Mouse (Mus musculus) erythroid progenitor cell, adult 5-6 weeks (primary cell): ENCODE measurements around the gene Nsmce1. TPM values are rescaled to one million over a fixed set of nuclear protein-coding genes. Genes with fewer than 3 reads are reported as not detected.
A peak's percentile ranks its signal among the peaks of the same experiment; 100 is the strongest.

Experiments used
- ATAC-seq: replicated peaks from 2 replicates; pipeline ENCODE4 v1.8.0; 2016; ENCODE audit warnings: moderate number of reproducible peaks, mild to moderate bottlenecking, moderate TSS enrichment, inconsistent platforms; ENCODE audit not compliant: poor library complexity, low FRiP score, severe bottlenecking
- total RNA-seq, 2 experiments: library from RNA; stranded (forward) in 1 of 2; stranded (reverse) in 1 of 2; fragments of 150-400 nt in 1 of 2; fragments of 186-747, 209-891 nt in 1 of 2; gene quantifications; 2 replicates each; pipeline versions ENCODE4 v1.2.3 to v1.2.4; 2015 to 2017; ENCODE audit warnings: low replicate concordance in 2 of 2

Gene Nsmce1
- total RNA-seq (2015; ENCODE audit: low replicate concordance): 36.9 and 58.7 TPM in 2 replicates
- total RNA-seq (2017; ENCODE audit: low replicate concordance): 51.3 and 53.6 TPM in 2 replicates

DNA sequence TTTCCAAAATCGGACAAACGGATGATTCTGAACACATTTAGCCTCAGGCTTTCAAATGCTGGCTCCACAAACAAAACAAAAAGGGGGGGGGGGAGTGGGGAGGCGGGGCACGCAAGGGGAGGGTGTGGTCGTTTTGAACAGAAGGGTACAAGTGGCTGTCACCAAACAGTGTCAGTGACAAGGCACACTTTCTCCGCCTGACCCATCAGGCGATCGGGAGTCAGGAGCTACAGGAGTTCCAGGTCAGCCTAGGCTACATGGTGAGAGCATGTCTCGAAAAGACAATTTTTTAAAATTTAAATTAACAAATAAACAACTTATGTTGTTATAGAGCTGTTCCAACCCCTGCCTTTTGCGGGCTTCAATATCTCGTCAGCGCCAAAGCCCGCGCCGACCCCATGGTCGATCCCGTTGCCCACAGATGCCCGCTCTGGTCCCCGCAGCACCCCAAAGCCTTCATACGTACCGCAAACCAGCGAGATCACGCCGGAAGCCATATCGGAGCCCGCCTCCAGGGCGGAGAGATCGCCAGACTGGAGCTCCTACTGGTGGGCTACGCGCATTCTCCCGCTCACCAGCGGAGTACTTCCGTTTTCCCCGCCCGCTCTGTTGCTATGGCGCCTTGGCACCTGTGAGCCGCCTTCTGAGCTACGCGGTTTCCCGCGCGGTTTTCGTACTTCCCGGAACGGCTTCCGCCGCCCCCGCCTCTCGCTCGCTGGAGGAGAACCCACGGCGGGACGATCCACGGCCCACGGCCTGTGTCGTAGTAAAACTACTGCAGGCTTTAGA lies at the start of gene Nsmce1:
TSS of gene Nsmce1 (minus strand) at position 650 of the 789 bp plus-strand sequence.
- peak; percentile 98 for ATAC-seq

DNA sequence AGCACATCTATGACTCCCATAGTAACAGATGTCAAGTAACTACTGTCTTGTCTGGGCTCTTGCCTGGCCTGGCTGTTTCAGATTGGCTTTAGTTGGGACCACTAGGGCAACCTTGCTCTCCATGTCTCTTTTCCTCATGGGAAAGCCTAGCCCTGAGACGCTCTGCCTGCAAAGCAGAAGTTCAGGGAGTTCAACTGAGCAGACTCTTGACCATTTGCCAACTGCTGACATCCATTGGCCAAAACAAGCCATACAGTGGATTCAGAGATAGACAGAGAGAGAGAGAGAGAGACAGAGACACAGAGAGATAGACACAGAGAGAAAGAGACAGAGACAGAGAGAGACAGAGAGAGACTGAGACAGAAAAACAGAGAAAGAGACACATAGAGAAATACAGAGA lies 49.6 kb upstream of the Nsmce1 start:
- no peak for ATAC-seq

DNA sequence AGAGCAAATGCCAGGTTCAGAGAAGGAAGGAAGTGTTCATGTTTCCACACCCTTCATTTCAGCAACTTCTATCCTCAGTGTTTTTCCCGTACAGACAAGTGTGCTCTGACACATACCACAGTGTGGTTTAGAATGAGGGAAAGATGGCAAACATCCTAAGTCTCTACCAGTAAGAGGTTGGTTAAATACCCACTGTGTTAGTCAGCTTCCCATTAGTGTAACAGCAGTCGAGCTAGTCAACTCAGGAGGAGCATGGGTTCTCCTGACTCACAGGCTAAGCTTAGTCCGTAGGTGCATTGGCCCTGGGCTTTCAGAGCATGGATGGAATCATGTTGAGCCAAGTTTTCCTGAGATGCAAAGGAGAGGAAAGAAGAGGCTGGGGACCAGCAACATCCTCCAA lies 48.0 kb upstream of the Nsmce1 start:
- ATAC-seq: no peak

DNA sequence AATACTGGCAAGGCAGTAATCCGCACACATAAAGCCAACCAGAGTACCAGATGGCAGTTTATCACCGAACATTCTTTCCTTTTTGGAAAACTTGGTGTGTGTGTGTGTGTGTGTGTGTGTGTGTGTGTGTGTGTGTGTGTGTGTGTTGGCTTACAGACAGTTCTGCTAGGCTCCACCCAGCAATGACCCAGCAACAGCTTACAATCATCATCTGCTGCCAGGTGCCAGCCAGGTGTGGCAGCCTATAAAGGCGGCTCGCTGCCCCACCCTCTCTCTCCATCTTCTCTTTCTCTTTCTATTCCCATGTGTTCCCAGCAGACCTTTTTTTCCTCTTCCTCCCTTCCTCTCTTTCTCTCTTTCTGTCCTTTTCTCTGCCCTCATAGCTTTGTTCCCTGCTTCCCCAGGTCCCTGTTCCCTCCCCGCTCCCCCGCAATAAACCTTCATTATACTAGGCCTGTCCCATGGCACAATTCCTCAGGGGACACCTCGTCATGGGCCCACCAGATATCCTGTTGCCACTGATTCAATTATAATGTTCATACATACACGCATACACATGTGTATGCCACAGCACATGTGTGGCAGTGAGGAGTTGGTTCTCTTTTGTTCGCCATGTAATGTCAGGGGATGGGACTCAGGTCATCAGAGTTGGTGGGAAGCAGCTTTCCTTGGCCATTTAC lies 36.6 kb upstream of the Nsmce1 start:
- ATAC-seq: no peak

DNA sequence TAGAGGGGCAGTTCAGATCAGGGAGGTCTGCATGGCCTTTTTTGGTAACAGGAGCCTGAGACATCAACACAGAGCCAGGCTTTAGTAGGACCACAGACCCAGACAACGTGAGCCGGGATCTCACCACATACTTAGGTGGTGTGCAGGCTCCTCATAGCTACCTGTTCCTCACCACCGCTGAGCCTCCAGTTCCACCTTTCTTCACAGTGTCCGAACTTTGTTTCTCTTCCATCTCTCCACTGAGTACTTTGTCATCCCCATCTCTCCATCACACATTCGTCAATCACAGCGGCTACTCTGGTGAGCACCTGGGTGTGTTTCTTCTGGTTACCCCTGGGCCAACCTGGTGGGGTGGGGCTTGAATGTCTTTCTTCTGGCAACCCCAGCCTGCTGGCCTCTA lies 35.8 kb upstream of the Nsmce1 start:
- ATAC-seq: no peak

DNA sequence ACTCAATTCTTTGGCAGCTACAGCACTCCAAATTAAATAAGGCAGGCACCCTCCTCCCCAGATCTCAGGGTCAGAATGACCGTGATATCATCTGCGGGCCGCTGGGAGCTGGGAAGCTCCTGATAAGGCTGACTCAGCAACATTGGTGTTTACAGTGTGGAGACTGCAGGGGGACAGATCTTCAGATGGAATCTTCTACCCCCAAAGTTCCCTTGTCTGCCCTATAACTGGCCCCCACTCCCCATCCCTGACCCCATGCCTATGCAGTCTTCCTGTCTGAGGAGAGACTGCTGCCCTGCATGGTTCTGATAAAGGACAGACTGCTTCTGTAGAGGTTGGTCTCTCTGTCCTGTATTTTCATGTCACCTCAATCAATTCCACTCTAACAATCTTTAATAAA lies 31.7 kb upstream of the Nsmce1 start:
- ATAC-seq: peak; percentile 87

DNA sequence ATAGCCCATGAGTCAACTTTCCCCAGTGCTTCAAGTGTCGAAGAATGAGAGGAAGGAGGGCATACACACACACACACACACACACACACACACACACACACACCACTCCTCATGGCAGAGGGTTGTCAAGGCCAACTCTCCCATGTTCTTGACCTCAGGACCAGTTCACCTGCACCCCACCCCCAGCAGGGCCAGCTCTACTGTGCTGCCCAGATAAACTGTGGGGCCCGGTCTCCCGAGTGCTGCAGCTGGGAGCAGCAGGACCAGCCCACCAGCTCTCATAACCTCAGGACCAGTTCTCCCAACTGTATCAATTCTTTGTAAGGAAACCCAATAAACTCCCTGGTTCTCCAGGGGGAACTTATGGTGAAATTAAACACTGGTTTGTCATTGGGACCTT lies 28.3 kb upstream of the Nsmce1 start:
- no peak for ATAC-seq

DNA sequence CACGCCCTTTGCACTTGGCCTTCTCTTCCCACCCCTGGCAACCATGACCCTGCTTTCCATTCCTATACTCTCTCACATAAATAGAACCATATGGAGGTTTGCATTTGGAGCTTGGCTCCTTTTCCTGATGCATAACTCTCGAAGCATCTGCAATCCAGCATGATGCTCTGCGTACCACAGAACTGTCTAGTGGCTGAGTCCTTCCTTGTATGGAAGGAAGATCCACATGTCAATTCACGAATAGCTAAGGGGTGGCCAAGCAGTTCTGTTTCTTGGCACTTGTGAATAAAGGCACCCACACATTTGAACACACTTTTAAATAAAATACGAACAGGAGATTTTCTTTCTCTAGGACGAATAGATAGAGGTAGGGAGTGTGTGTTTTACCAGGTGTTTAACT lies 26.1 kb upstream of the Nsmce1 start:
- no peak for ATAC-seq

DNA sequence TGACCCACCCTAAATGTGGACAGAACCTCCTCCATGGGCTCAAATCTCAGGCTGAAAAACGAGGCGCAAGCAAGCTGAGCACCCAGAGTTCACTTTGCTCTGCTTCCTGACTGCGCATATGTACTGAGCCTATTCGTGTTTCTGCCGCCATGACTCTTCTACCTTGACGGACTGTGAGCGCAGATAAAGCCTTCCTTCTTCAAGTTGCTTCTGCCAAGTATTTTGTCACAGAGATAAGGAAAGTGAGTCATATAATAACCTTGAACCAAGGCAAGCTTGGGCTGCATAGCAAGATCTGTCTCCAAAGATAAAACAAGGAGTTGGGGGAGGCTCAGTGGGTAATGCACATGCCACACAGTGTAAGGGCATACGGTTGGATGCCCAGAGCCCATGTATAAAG lies 25.3 kb upstream of the Nsmce1 start:
- ATAC-seq: peak; percentile 82

DNA sequence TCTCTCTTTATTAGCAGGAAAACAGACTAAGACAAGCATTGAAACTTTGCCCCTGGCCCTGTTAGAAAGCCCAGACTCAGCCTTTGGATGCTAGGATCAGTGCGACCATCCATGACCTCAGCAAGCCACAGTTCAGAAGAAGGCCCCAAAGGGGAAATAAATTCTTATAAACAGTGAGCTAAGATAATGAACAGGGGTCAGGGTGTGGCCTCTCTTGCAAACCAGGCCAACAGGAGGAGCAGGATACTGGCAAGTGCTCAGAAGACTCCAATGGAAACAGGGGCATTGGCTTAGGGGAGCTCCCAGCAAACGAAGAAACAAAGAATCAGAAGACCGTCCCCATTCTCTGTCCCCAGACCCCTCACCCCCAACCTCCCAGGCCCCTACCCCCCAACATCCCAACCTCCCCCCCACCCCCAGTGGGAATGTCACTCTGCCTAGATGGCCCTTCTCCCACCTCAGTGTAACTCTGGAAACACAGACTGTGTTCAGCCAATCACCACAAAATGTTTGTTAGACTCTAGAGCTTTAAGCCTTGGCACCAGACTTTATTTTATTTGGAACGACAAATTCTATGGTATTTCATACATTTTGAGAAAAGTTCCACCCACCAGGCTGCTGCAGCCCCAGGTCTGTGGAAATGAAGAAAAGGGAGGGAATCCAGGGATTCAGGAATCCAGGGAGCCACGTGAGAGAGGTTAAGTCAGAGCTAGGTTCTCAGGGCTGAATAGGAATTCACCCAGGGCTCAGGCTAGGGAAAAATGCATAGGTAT lies 23.9 kb upstream of the Nsmce1 start:
- no peak for ATAC-seq

DNA sequence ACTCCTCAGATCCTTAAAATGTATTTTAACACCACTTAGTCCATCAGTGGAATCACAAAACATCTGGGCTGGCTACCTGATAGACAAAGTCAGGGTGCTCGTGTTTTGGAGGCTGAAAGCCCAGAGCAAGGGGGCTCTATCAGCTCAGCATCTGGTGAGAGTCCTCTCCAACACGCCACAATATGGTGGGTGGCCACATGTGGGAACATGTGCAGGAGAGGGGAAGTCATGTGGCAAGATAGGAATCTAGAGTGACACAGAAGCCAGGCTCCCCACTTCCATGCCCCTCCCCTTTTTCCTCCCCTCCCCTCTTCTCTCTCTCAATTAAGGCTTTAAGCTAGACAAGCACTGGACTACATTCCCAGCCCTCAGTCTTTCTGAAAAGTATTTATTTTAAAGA lies 20.5 kb upstream of the Nsmce1 start:
- ATAC-seq: no peak

DNA sequence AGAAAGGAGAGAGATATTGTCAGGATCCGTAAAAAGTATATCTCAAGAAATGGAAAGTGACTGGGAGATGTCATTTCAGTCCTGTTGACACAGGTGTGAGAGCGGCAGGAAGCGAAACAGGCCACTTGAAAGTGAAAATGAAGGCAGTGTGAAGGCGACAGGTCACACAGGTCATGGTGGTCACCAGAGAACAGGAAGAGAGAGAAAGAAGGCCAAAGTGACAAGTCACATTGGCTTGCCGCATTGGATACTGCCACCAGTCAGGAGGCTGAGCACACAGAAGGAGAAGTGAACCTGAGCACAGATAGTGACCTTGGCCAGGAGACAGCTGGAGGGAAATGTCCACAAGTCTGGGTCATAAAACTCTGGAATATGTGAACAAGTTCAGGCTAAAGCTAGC lies 20.0 kb upstream of the Nsmce1 start:
- no peak for ATAC-seq

DNA sequence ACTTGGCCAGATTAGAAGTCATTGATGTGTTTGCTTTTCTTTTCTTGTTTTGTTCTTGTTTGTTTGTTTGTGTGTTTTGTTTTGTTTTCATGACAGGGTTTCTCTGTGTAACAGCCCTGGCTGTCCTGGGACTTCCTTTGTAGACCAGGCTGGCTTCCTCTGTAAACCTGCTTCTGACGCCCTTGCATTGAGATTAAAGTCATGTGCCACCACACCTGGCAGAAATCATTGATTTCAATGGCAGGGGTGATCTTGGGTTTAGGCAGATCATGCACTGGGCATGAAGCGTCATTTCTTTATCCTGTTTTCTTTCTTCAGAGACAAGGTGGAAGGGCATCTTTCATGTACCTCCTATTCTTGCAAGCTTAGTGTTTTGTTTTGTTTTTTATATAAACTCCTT lies 15.9 kb upstream of the Nsmce1 start:
- no peak for ATAC-seq

DNA sequence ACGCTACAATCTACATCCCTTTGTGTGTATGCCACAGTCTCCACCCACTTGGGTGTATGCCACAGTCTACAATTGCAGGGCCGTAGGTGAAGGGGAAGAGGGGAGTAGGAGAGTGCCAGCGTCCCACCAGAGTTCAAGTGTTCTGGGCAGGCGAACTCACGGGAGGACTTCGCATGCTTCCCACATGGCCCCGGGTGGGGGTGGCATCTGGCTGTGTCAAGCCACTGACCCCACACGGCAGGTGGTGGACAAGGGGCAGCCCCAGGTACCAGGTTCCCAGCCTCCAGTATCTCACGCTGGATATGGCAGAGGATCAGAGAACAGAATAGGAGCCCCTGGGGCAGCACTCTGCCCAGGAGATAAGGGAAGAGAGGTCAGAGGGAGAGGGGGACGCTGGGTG lies 14.2 kb upstream of the Nsmce1 start:
- ATAC-seq: no peak

DNA sequence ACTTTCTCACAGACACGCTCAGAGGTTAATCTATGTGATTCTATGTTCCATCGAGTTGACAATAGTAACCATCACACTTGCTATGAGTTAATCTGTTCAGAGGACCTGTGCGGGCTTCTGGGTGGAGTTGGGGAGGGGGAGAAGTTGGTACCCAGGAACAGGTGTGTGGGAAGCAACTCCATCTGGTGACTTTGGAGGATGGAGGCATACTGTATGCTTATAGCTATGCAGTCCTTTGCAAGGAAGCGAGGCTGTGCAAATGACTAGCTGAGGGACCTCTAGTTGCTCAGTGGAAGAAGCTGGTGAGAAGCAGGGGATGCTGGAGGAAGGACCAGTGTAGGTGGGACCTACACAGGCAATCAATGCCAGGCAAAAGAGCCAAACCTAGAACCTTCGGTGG lies 13.2 kb upstream of the Nsmce1 start:
- no peak for ATAC-seq

DNA sequence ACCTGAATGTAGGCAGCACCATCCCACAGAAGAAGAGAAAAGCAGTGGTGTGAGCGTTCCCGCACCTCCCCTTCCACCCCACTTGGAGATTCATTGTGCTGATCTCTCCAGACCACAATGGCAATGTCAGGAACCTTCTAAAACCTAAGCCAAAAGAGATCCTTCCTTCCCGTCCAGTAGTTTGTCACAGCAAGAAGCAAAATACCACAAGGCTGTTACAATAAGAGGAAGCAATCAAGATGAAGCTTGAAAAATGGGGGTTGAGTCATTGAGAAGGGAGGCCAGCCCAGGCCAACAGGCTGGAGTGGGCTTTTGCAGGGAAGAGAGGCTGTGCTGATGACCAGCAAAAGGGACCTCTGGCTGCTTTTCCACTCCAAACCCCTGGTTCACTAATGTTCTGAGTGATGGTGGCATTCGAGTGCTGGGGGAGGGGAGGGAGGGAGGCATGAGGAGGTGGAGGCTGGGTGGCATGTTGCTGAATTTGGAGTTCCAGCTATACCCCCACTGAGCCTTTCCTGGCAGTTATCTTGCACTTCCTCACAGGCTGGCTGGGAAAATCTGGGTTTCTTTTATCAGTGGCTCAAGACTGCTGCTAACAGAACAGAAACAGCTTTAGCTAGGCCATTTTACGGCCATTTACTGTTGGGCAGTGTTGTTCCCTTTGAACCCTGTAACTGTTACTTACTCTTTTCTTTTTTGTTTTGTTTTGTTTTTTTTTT lies 12.1 kb upstream of the Nsmce1 start:
- no peak for ATAC-seq

DNA sequence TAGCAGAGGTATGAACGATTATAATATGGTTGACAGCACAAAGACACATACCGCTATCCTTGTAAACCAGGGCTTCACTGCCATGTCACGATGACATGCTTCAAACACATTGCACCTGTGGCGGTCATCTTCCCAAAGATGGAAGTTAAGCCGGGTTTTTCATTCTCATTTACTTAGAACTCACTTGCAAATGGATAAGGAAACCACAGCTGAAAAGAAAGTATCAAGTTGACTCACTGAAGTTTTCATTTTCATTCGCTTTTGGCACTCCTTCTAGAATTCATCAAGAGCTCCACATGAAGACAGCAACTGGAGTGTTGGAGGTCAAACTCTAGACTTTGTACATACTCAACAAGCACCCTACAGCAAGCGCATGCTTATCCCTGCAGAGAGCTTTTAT lies 9.5 kb upstream of the Nsmce1 start:
- ATAC-seq: no peak

DNA sequence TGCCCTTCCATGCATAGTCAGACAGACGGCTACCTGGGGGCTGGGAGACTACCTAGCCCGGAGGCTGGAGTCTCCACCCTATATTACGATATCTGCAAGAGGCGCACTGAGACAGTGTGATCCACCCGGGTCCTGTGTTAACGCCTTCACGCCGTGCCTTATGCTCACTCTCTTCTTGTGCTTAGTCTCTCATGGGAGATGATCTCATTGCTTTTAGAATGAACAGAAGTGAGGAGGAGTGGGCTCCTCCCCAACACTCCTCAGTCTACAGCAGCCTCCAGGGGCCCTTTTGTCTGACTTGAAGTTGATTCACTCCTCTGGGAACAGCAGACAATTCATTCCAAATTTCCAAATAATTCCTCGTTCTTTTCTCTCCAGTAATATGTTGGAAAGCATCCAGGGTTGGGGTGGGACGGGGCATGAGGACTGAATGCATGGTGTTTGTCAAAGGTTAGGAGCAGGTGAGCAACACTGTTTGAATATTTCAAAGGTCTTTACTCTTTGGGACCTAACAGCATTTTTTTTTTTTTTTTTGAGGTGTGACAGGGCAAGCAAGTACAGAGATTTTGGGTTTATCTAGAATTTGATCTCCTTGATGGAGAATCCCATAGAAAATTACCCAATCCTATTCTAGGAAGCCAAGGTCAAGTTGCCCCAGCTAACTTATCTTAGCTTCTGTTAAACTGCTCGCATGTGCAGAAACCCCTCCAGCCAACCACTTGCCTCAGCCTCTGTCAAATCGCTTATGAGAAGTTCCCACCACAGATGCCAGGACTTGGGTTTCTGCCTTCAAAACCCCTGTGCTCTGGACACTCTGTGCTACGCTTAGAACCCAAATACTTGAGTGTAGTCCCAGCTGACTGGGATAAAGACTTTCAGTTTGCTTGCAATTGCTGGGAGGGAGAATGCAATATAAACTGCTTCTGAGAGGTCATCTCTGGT lies 8.8 kb upstream of the Nsmce1 start:
- no peak for ATAC-seq

DNA sequence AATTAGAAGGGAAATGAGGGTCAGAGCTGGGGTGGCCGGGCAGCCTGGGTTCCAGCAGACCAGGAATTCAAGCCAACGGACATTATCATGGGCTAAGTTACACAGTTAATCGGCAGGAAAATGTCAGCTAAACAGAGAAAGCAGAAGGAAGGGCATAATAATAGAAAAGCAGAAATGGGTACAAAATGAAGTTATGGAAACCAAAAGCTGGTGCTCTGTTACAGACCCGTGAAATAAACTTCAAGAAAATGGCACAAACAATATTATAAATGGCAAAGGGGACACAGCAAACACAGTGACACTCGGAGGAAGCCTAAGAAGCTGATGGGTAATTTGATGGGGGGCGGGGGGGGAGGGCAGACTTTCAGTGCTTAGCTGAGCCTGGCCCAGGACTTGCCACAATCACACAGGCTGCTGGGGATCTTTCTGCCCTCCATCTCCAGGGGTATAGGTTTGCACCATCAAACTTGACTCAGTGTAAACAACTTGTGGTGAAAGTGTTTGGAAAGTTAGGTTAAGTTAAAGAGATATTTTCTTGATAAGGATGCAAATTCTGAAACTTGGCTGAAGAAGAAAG lies 4.6 kb upstream of the Nsmce1 start:
- no peak for ATAC-seq
